Mouse (Mus musculus): ENCODE measurements at regions not wholly inside any gene's neighbourhood (a gene's known extent, or its start where the extent isn't known, plus 50 kb on each side); places are given as distances from the start of the nearest gene placed in this dataset.

GRCm38 (mm10) chr4:9096809-9097700 lies 858.2 kb upstream of the Car8 start:
- Histone ChIP-seq H3K27me3 (ENCODE audit: insufficient read depth, low read length) (no peaks in the 10 kb centered on the region), H3K9me3 (replicated peaks) (no peaks in the 10 kb centered on the region), H3K4me3 (ENCODE audit: low read depth, low read length) (no peak overlapping the region), H3K36me3 (replicated peaks) (no peaks in the 10 kb centered on the region), H3K4me1 (ENCODE audit: insufficient read depth, low read depth, low read length) (no peaks in the 10 kb centered on the region)
- ATAC-seq (ENCODE audit: extremely low read depth, insufficient number of reproducible peaks, low FRiP score, poor library complexity, severe bottlenecking): no peak
- TF ChIP-seq CTCF (IDR thresholded peaks at IDR 0.05; ENCODE audit: low read depth, low read length) (peak; percentile 93), POLR2AphosphoS5 (IDR thresholded peaks at IDR 0.05; ENCODE audit: insufficient replicate concordance, low read depth, low read length) (no peak)
- DNase-seq (ENCODE audit: low spot score): peak; percentile 21

DNA sequence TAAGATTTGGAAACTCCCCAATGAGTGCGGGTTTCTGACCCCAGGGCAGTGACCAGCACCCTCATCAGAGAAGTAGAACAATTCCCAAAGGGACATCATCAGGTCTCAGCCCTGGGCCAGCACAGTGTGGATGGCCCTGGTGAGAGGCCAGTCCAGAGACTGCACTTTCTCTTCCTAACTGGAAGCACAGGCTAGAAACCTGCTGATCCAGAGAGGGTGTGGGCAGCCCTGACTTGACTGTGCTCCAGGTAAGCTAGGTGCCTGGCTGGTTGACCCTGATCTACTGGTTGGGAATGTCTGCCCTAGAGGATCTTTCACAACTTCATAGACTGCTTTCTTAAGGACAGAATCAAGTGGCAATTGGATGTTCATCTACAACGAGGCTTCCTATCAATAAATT lies 857.4 kb upstream of the Car8 start:
- Histone ChIP-seq H3K36me3 (replicated peaks) (no peaks in the 10 kb centered on the region), H3K4me1 (ENCODE audit: insufficient read depth, low read depth, low read length) (no peaks in the 10 kb centered on the region), H3K27me3 (ENCODE audit: insufficient read depth, low read length) (no peaks in the 10 kb centered on the region), H3K9me3 (replicated peaks) (no peaks in the 10 kb centered on the region), H3K4me3 (ENCODE audit: low read depth, low read length) (no peak overlapping the region)
- TF ChIP-seq GATA1 (IDR thresholded peaks at IDR 0.05; ENCODE audit: borderline replicate concordance, low read length): no peak
- no peak for TF ChIP-seq GATA2 (IDR thresholded peaks at IDR 0.05; ENCODE audit: borderline replicate concordance, low read depth, low read length)
- TF ChIP-seq POLR2AphosphoS5 (IDR thresholded peaks at IDR 0.05; ENCODE audit: insufficient replicate concordance, low read depth, low read length): no peak
- no peak for TF ChIP-seq CTCF (IDR thresholded peaks at IDR 0.05; ENCODE audit: low read depth, low read length)
- TF ChIP-seq TAL1 (conservative IDR thresholded peaks at IDR 0.05; ENCODE audit: low read depth, low read length): no peak
- no peak for DNase-seq (ENCODE audit: low spot score)
- no peak for ATAC-seq (ENCODE audit: extremely low read depth, insufficient number of reproducible peaks, low FRiP score, poor library complexity, severe bottlenecking)

- no peaks in the 10 kb centered on the region for H3K9me3 ChIP-seq (replicated peaks)
- DNase-seq (ENCODE audit: low spot score): no peak
- no peaks in the 10 kb centered on the region for H3K27me3 ChIP-seq (ENCODE audit: insufficient read depth, low read length)
Observed at GRCm38 (mm10) chr4:9095646-9096045, 856.8 kb upstream of the Car8 start.

GRCm38 (mm10) chr4:9094522-9094921 lies 855.7 kb upstream of the Car8 start:
- H3K4me1 ChIP-seq (ENCODE audit: insufficient read depth, low read depth, low read length): no peaks in the 10 kb centered on the region
- DNase-seq (ENCODE audit: low spot score) (no peak), ATAC-seq (ENCODE audit: extremely low read depth, insufficient number of reproducible peaks, low FRiP score, poor library complexity, severe bottlenecking) (no peak)
- H3K36me3 ChIP-seq (replicated peaks): no peaks in the 10 kb centered on the region
- no peak overlapping the region for H3K4me3 ChIP-seq (ENCODE audit: low read depth, low read length)
- H3K9me3 ChIP-seq (replicated peaks): no peaks in the 10 kb centered on the region
- H3K27me3 ChIP-seq (ENCODE audit: insufficient read depth, low read length): no peaks in the 10 kb centered on the region
- TF ChIP-seq CTCF (IDR thresholded peaks at IDR 0.05; ENCODE audit: low read depth, low read length) (no peak), POLR2AphosphoS5 (IDR thresholded peaks at IDR 0.05; ENCODE audit: insufficient replicate concordance, low read depth, low read length) (no peak), GATA2 (IDR thresholded peaks at IDR 0.05; ENCODE audit: borderline replicate concordance, low read depth, low read length) (no peak), GATA1 (IDR thresholded peaks at IDR 0.05; ENCODE audit: borderline replicate concordance, low read length) (no peak), TAL1 (conservative IDR thresholded peaks at IDR 0.05; ENCODE audit: low read depth, low read length) (no peak)

More at GRCm38 (mm10) chr4:9095646-9096045, 856.8 kb upstream of the Car8 start:
- Histone ChIP-seq H3K4me1 (ENCODE audit: insufficient read depth, low read depth, low read length) (no peaks in the 10 kb centered on the region), H3K4me3 (ENCODE audit: low read depth, low read length) (no peak overlapping the region), H3K36me3 (replicated peaks) (no peaks in the 10 kb centered on the region)
- TF ChIP-seq TAL1 (conservative IDR thresholded peaks at IDR 0.05; ENCODE audit: low read depth, low read length) (no peak), CTCF (IDR thresholded peaks at IDR 0.05; ENCODE audit: low read depth, low read length) (no peak), GATA1 (IDR thresholded peaks at IDR 0.05; ENCODE audit: borderline replicate concordance, low read length) (no peak), GATA2 (IDR thresholded peaks at IDR 0.05; ENCODE audit: borderline replicate concordance, low read depth, low read length) (no peak), POLR2AphosphoS5 (IDR thresholded peaks at IDR 0.05; ENCODE audit: insufficient replicate concordance, low read depth, low read length) (no peak)
- ATAC-seq (ENCODE audit: extremely low read depth, insufficient number of reproducible peaks, low FRiP score, poor library complexity, severe bottlenecking): no peak

DNA sequence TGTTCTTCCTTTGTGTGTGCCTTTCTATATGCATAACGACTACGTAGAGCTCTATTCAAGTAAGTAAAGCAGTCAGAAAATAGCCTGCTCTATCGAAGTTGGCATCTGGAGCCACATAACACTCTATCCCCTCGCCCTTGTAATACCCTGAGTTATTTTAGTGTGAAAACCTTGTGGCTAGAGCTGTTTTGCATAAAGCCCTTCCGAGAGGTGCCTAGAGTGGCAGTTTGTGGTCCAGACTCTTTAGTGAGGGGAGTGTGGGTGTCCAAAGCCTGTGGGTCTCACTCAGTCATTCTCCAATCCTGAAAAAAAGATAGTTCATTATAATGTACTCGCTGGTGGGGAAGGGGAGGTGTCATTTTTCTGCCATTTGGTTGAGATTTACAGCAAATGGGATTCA lies 855.2 kb upstream of the Car8 start:
- Histone ChIP-seq H3K4me1 (ENCODE audit: insufficient read depth, low read depth, low read length) (no peaks in the 10 kb centered on the region), H3K36me3 (replicated peaks) (no peaks in the 10 kb centered on the region), H3K27me3 (ENCODE audit: insufficient read depth, low read length) (no peaks in the 10 kb centered on the region), H3K4me3 (ENCODE audit: low read depth, low read length) (no peak overlapping the region), H3K9me3 (replicated peaks) (no peaks in the 10 kb centered on the region)
- no peak for TF ChIP-seq TAL1 (conservative IDR thresholded peaks at IDR 0.05; ENCODE audit: low read depth, low read length)
- TF ChIP-seq GATA2 (IDR thresholded peaks at IDR 0.05; ENCODE audit: borderline replicate concordance, low read depth, low read length): no peak
- no peak for TF ChIP-seq CTCF (IDR thresholded peaks at IDR 0.05; ENCODE audit: low read depth, low read length)
- TF ChIP-seq POLR2AphosphoS5 (IDR thresholded peaks at IDR 0.05; ENCODE audit: insufficient replicate concordance, low read depth, low read length): no peak
- TF ChIP-seq GATA1 (IDR thresholded peaks at IDR 0.05; ENCODE audit: borderline replicate concordance, low read length): no peak
- DNase-seq (ENCODE audit: low spot score) (no peak), ATAC-seq (ENCODE audit: extremely low read depth, insufficient number of reproducible peaks, low FRiP score, poor library complexity, severe bottlenecking) (no peak)

DNA sequence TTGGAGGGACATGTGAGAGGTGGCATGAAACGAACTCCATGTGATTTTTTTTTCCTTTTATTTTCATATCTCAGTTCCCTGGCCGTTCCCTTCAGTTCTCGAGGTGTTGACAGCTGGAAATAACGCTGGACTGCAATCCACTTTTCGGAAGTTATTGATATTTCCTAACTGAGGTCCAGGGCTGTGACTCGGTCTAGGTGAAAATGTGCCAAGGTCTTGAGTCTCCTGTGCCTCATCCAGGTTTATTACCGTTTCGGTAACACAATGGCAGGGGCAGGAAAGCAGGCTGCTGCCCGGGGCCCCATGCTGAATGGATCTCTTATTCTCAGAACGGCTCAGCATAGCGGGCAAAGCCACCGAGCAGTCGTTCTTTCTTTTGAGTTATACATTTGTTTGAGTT lies 844.7 kb upstream of the Car8 start:
- DNase-seq (ENCODE audit: low spot score): no peak
- Histone ChIP-seq H3K36me3 (replicated peaks) (no peaks in the 10 kb centered on the region), H3K4me1 (ENCODE audit: insufficient read depth, low read depth, low read length) (no peaks in the 10 kb centered on the region), H3K9me3 (replicated peaks) (no peaks in the 10 kb centered on the region), H3K27me3 (ENCODE audit: insufficient read depth, low read length) (no peaks in the 10 kb centered on the region), H3K4me3 (ENCODE audit: low read depth, low read length) (no peak overlapping the region)
- ATAC-seq (ENCODE audit: extremely low read depth, insufficient number of reproducible peaks, low FRiP score, poor library complexity, severe bottlenecking): no peak
- TF ChIP-seq CTCF (IDR thresholded peaks at IDR 0.05; ENCODE audit: low read depth, low read length) (no peak), POLR2AphosphoS5 (IDR thresholded peaks at IDR 0.05; ENCODE audit: insufficient replicate concordance, low read depth, low read length) (no peak), GATA2 (IDR thresholded peaks at IDR 0.05; ENCODE audit: borderline replicate concordance, low read depth, low read length) (no peak), GATA1 (IDR thresholded peaks at IDR 0.05; ENCODE audit: borderline replicate concordance, low read length) (no peak), TAL1 (conservative IDR thresholded peaks at IDR 0.05; ENCODE audit: low read depth, low read length) (no peak)
